Mouse (Mus musculus) CH12.LX (cell line): ENCODE results near the gene Nos1ap. TPM values are rescaled to one million over a fixed set of nuclear protein-coding genes. Genes with fewer than 3 reads are reported as not detected.

ENCODE experiments used
- DNase-seq: peaks from one replicate; pipeline ENCODE4 v3.0.0-alpha.2; 2013; ENCODE audit errors: extremely low read depth
- H3K27ac ChIP-seq: 2 replicates; pipeline ENCODE4 v1.5.1; 2012; ENCODE audit warnings: low read depth, mild to moderate bottlenecking, control low read depth, moderate library complexity; ENCODE audit not compliant: insufficient read depth
- H3K27me3 ChIP-seq: replicated peaks from 2 replicates; pipeline ENCODE3; 2012; ENCODE audit warnings: inconsistent platforms
- H3K36me3 ChIP-seq, 2 experiments: replicated peaks in 1 of 2; 2 replicates each; pipeline versions ENCODE3 to v1.6.1; 2012; ENCODE audit warnings: inconsistent platforms in 1 of 2, low read length in 1 of 2, mild to moderate bottlenecking in 1 of 2, mixed read lengths in 1 of 2, moderate library complexity in 1 of 2; ENCODE audit not compliant: control insufficient read depth in 1 of 2, insufficient read depth in 1 of 2
- H3K4me1 ChIP-seq, 2 experiments: 2 replicates each; pipeline ENCODE4 v1.6.1; 2012; ENCODE audit warnings: inconsistent platforms in 1 of 2, moderate library complexity in 1 of 2; ENCODE audit not compliant: insufficient read depth in 2 of 2, control insufficient read depth in 1 of 2
- H3K4me2 ChIP-seq: 2 replicates; pipeline ENCODE4 v1.6.1; 2012; ENCODE audit warnings: low read depth, mild to moderate bottlenecking, control low read depth; ENCODE audit not compliant: poor library complexity, insufficient read depth, severe bottlenecking
- H3K4me3 ChIP-seq, 3 experiments: fragments of 150-350 bp in 1 of 3; sonication (generic) in 1 of 3; replicated peaks in 1 of 3; 2 replicates each; pipeline versions ENCODE3 to v1.5.1; 2011 to 2012; ENCODE audit warnings: low read depth in 2 of 3, low read length in 2 of 3, mild to moderate bottlenecking in 2 of 3, moderate library complexity in 2 of 3, control low read depth in 1 of 3, improper control_type of control experiment in 1 of 3, inconsistent platforms in 1 of 3, mixed read lengths in 1 of 3; ENCODE audit not compliant: poor library complexity in 1 of 3
- H3K79me2 ChIP-seq: replicated peaks from 2 replicates; pipeline ENCODE4 v1.6.1; 2012; ENCODE audit warnings: mild to moderate bottlenecking, moderate library complexity; ENCODE audit not compliant: control insufficient read depth, poor library complexity, insufficient read depth, severe bottlenecking; ENCODE audit errors: extremely low read depth
- H3K9ac ChIP-seq: 2 replicates; pipeline ENCODE4 v1.6.1; 2012; ENCODE audit warnings: low read depth, mild to moderate bottlenecking, control low read depth, moderate library complexity; ENCODE audit not compliant: insufficient read depth
- H3K9me3 ChIP-seq: replicated peaks from 2 replicates; pipeline ENCODE3; 2012; ENCODE audit warnings: low read length, inconsistent platforms, mixed read lengths
- CHD2 ChIP-seq: IDR thresholded peaks from 2 replicates; pipeline ENCODE4 v1.6.1; 2011; ENCODE audit warnings: low read length, improper control_type of control experiment
- E2F4 ChIP-seq: IDR thresholded peaks from 2 replicates; pipeline ENCODE4 v1.6.1; 2011; ENCODE audit warnings: low read depth, low read length, improper control_type of control experiment; ENCODE audit not compliant: insufficient replicate concordance
- ELF1 ChIP-seq: IDR thresholded peaks from 2 replicates; pipeline ENCODE4 v1.6.1; 2014; ENCODE audit warnings: low read depth, mild to moderate bottlenecking, inconsistent platforms, low read length, improper control_type of control experiment
- ETS1 ChIP-seq: conservative IDR thresholded peaks from 2 replicates; pipeline ENCODE4 v1.6.1; 2012; ENCODE audit warnings: low read depth, mild to moderate bottlenecking, inconsistent platforms, low read length, improper control_type of control experiment, moderate library complexity
- GABPA ChIP-seq: IDR thresholded peaks from 2 replicates; pipeline ENCODE4 v1.6.1; 2012; ENCODE audit warnings: low read depth, low read length, improper control_type of control experiment, inconsistent platforms; ENCODE audit not compliant: insufficient replicate concordance
- JUND ChIP-seq: conservative IDR thresholded peaks from 2 replicates; pipeline ENCODE4 v1.6.1; 2011; ENCODE audit warnings: low read depth, low read length, improper control_type of control experiment
- NELFE ChIP-seq: IDR thresholded peaks from 2 replicates; pipeline ENCODE4 v1.6.1; 2011; ENCODE audit warnings: low read depth, low read length, improper control_type of control experiment
- NRF1 ChIP-seq: IDR thresholded peaks from 2 replicates; pipeline ENCODE4 v1.6.1; 2014; ENCODE audit warnings: low read depth, mild to moderate bottlenecking, inconsistent platforms, low read length, improper control_type of control experiment, moderate library complexity
- POLR2A ChIP-seq: IDR thresholded peaks from 2 replicates; pipeline ENCODE4 v1.6.1; 2011; ENCODE audit warnings: low read depth, mild to moderate bottlenecking, improper control_type of control experiment, low read length
- POLR2AphosphoS2 ChIP-seq: IDR thresholded peaks from 2 replicates; pipeline ENCODE4 v1.6.1; 2011; ENCODE audit warnings: low read depth, low read length, improper control_type of control experiment
- RAD21 ChIP-seq: IDR thresholded peaks from 2 replicates; pipeline ENCODE4 v1.6.1; 2011; ENCODE audit warnings: low read depth, mild to moderate bottlenecking, low read length, improper control_type of control experiment, moderate library complexity
- SIN3A ChIP-seq: IDR thresholded peaks from 2 replicates; pipeline ENCODE4 v1.6.1; 2012; ENCODE audit warnings: low read length, improper control_type of control experiment, inconsistent platforms
- SMC3 ChIP-seq: IDR thresholded peaks from 2 replicates; pipeline ENCODE4 v1.6.1; 2011; ENCODE audit warnings: low read depth, low read length, improper control_type of control experiment
- ZMIZ1 ChIP-seq: IDR thresholded peaks from 2 replicates; pipeline ENCODE4 v1.6.1; 2012; ENCODE audit warnings: low read depth, mild to moderate bottlenecking, inconsistent platforms, low read length, improper control_type of control experiment
- dilution Hi-C: fragments of 300-500 bp; cut with MboI; formaldehyde crosslinking; loops from 2 replicates; pipeline ENCODE4 v1.14.3; 2020; ENCODE audit warnings: low sequenced_read_pairs; ENCODE audit not compliant: extremely low pct_unique_long_range_greater_than_20kb, extremely low pct_ligation_motif_present
- in situ Hi-C: fragments of 300-500 bp; cut with MboI; formaldehyde crosslinking; loops from 3 replicates; pipeline ENCODE4 v1.14.3; 2019; ENCODE audit warnings: low sequenced_read_pairs, low pct_ligation_motif_present, low pct_unique_long_range_greater_than_20kb, mixed read lengths
- polyA plus RNA-seq: library from polyadenylated mRNA; unstranded; fragments of >175 nt; gene quantifications from 2 replicates; pipeline ENCODE4 v1.2.1, GENCODE M21; 2012; ENCODE audit warnings: low read depth; ENCODE audit not compliant: insufficient read length
- total RNA-seq, 2 experiments: library from RNA; depleted of rRNA; stranded (reverse); fragments of 300-350 nt in 1 of 2; fragments of >200 nt in 1 of 2; gene quantifications; 2 replicates each; pipeline ENCODE4 v1.2.3; 2012 to 2014

The Nos1ap gene
- total and polyA plus RNA-seq, 3 experiments: not detected

DNA sequence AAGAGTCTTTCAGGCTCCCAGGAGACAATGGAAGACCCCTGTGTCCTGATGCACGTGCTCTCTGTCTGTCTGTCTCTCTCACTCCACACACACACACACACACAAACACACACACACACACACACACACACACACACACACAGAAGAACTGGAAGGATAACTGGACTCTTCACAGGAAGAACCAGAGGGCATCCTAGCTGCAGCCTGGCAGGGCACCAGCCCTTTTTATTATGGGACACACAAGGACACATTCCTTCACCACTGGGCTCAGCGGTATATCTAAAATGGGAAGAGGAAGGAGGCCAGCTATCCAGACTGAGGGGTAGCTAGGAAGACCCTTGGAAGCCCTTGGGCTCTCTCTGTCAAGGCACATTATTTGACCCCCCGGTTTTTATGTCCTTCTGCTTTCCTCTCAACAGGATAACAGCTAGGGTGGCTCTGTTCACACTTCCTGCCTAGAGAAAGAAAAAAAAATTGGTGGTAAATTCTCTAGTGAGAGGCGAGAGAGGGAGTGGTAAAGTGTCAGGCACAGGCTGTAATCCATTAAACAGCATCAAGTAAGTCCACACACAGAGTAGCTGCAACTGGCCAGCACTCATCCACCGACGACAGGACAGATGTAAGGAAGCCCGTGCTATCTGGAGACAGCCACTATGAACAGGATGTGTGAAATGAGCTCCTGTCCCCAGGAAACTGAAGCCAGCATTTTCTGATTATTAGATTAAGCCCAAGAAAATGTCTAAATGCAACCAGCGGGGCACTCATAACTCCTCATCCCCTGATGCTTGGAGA lies 38.8 kb downstream of the Nos1ap start:
- in situ Hi-C loops: no loop called here
- Histone ChIP-seq H3K4me1 (no peaks in the 10 kb centered on the region), H3K9ac (no peak overlapping the region), H3K9me3 (peaks cover 4% of the 10 kb centered on the region), H3K27me3 (peaks cover 10% of the 10 kb centered on the region), H3K4me3 (no peak overlapping the region), H3K4me2 (no peak overlapping the region), H3K27ac (no peak overlapping the region), H3K79me2 (no peaks in the 10 kb centered on the region), H3K36me3 (no peaks in the 10 kb centered on the region)
- no peak for TF ChIP-seq POLR2A
- DNase-seq: no peak
- dilution Hi-C loops: no loop called here

DNA sequence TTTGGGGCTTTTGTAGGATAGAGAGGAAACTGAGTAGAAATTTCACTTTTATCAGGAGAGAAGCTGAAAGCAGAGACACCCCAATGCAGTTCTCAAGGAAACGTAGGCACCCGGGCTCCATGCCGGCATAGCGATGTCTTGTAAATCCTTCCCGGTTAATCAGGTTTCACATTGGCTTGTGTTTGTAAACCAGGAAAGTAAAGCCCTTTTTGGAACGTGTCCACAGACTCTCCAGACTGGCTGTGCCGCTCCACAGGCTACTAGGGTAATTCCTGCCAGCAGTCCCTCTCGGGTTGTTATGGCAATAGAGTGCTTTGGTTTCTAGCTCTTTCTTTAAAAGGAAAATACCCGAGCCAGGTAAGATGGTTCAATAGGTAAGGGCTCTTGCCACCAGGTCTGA lies 40.6 kb downstream of the Nos1ap start:
- in situ Hi-C loops: no loop called here
- H3K27me3 ChIP-seq: peaks cover 7% of the 10 kb centered on the region
- H3K4me1 ChIP-seq: no peaks in the 10 kb centered on the region
- DNase-seq: no peak
- H3K79me2 ChIP-seq: no peaks in the 10 kb centered on the region
- dilution Hi-C loops: no loop called here
- no peak overlapping the region for H3K4me2 ChIP-seq
- H3K36me3 ChIP-seq: no peaks in the 10 kb centered on the region
- TF ChIP-seq NELFE (no peak), SMC3 (no peak), ETS1 (no peak), E2F4 (no peak), GABPA (no peak), SIN3A (no peak), NRF1 (no peak), ELF1 (no peak), ZMIZ1 (no peak), JUND (no peak), POLR2AphosphoS2 (no peak), CHD2 (no peak), RAD21 (no peak)
- no peak overlapping the region for H3K9ac ChIP-seq
- peaks cover 4% of the 10 kb centered on the region for H3K9me3 ChIP-seq
- no peak overlapping the region for H3K27ac ChIP-seq
- H3K4me3 ChIP-seq: no peak overlapping the region
